Mouse (Mus musculus) liver, adult 2 months (tissue): ENCODE measurements around the gene Mecom.

Experiments used
- CTCF ChIP-seq: fragments of 200-500 bp; IDR thresholded peaks from 2 replicates; pipeline ENCODE4 v1.5.1; 2011; ENCODE audit warnings: low read depth, low read length, control low read depth
- POLR2A ChIP-seq: fragments of 200-500 bp; IDR thresholded peaks from 2 replicates; pipeline ENCODE4 v1.6.1; 2011; ENCODE audit warnings: low read length, control low read depth; ENCODE audit not compliant: insufficient read depth; ENCODE audit errors: extremely low read depth

DNA sequence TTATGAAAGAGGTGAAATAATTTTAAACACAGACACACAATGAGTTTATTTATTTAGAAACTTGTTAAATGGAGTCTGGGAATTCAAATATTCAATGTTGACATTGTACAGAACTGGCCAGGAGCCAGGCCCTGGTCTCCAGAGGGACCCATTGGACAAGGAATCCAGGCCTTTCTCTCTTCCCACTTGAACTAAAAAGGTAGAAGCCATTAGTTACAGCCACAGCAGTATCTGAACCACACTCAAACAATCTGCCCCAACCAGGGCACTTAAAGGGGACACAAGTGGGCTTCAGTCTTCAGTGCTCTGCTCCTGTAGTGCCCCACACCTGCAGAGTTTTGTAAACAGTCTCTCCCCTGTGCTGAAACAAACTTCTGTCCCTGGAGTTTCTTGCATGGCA, 44.0 kb downstream of the Mecom start:
- TF ChIP-seq CTCF = no peak
- TF ChIP-seq POLR2A = no peak
